Mouse (Mus musculus) intestine, embryonic 15.5 days (tissue): Measurements from ENCODE around the gene Pld2. TPM values are rescaled to one million over a fixed set of nuclear protein-coding genes. Genes with fewer than 3 reads are reported as not detected.

Experiments
- ATAC-seq: fragments of 200-750 bp; cut with Nextera tagmentation; 2 replicates; pipeline ENCODE4 v1.8.0; 2017; ENCODE audit warnings: moderate TSS enrichment, moderate library complexity
- H3K27ac ChIP-seq: fragments of 300-500 bp; sonication (generic); 2 replicates; pipeline ENCODE4 v1.5.1; 2015; ENCODE audit warnings: mild to moderate bottlenecking, inconsistent platforms
- H3K27me3 ChIP-seq: fragments of 300-500 bp; sonication (generic); replicated peaks from 2 replicates; pipeline ENCODE4 v1.6.1; 2015; ENCODE audit warnings: inconsistent platforms
- H3K36me3 ChIP-seq: fragments of 300-500 bp; sonication (generic); 2 replicates; pipeline ENCODE4 v1.6.1; 2015; ENCODE audit warnings: inconsistent platforms
- H3K4me1 ChIP-seq: fragments of 300-500 bp; sonication (generic); replicated peaks from 2 replicates; pipeline ENCODE4 v1.6.1; 2015; ENCODE audit warnings: inconsistent platforms
- H3K4me2 ChIP-seq: fragments of 300-500 bp; sonication (generic); replicated peaks from 2 replicates; pipeline ENCODE4 v1.6.1; 2015; ENCODE audit warnings: mild to moderate bottlenecking, inconsistent platforms
- H3K4me3 ChIP-seq: fragments of 300-500 bp; sonication (generic); replicated peaks from 2 replicates; pipeline ENCODE4 v1.5.1; 2015; ENCODE audit warnings: inconsistent platforms
- H3K9ac ChIP-seq: fragments of 300-500 bp; sonication (generic); 2 replicates; pipeline ENCODE4 v1.6.1; 2015; ENCODE audit warnings: inconsistent platforms
- H3K9me3 ChIP-seq: fragments of 300-500 bp; sonication (generic); 2 replicates; pipeline ENCODE4 v1.6.1; 2016; ENCODE audit warnings: inconsistent platforms
- WGBS: fragments of 180-500 bp; shearing (Covaris S2); methylation state at CpG from one replicate; pipeline ENCODE4 v1.1.7; 2015; 5-methylcytosine and 5-hydroxymethylcytosine counted together
- polyA plus RNA-seq: library from polyadenylated mRNA; unstranded; fragments of >200 nt; fragmentation: Nextera tagmentation; extraction: Ambion mirVana; gene quantifications from 2 replicates; pipeline ENCODE4 v1.2.1, GENCODE M21; 2015

Gene Pld2
- 10.3 and 11.0 TPM in 2 replicates for polyA plus RNA-seq

- Histone ChIP-seq H3K9me3 (no peaks in the 10 kb centered on the region), H3K4me1 (0 out of 2 replicates have a peak, but pooled peaks cover 4% of the 10 kb centered on the region), H3K4me3 (peak within 1 kb of the TSS; percentile 58), H3K4me2 (peak within 1 kb of the TSS; percentile 72), H3K27me3 (no peaks in the 10 kb centered on the region), H3K27ac (peak within 1 kb of the TSS; percentile 70; the same call in 1 of the 2 replicates), H3K9ac (peak within 1 kb of the TSS; percentile 69), H3K36me3 (no peaks in the 10 kb centered on the region)
- peak; percentile 99 for ATAC-seq
- WGBS: under 1% methylated on average over 65 of the region's 65 CpGs
Observed at GRCm38 (mm10) chr11:70539877-70540587, at the start of gene Pld2. Pld2 (plus strand) TSS chr11:70540064.

GRCm38 (mm10) chr11:70499566-70500475 lies 40.0 kb upstream of the Pld2 start:
- 0 out of 2 replicates have a peak overlapping the region, but pooled peaks have one; percentile 3 for H3K4me2 ChIP-seq
- peak; percentile 27 for ATAC-seq
- no peaks in the 10 kb centered on the region for H3K4me1 ChIP-seq
- 63% methylated on average over 14 of the region's 14 CpGs for WGBS
- no peak overlapping the region for H3K4me3 ChIP-seq
- H3K27me3 ChIP-seq: no peaks in the 10 kb centered on the region
- H3K9ac ChIP-seq: no peak overlapping the region
- 0 out of 2 replicates have a peak overlapping the region, but pooled peaks have one; percentile 10 for H3K27ac ChIP-seq
- no peaks in the 10 kb centered on the region for H3K36me3 ChIP-seq
- no peaks in the 10 kb centered on the region for H3K9me3 ChIP-seq

GRCm38 (mm10) chr11:70500476-70500812 lies 39.4 kb upstream of the Pld2 start:
- Histone ChIP-seq H3K9ac (no peak overlapping the region), H3K27me3 (no peaks in the 10 kb centered on the region), H3K4me3 (no peak overlapping the region), H3K4me1 (no peaks in the 10 kb centered on the region), H3K9me3 (no peaks in the 10 kb centered on the region), H3K27ac (0 out of 2 replicates have a peak overlapping the region, but pooled peaks have one; percentile 36), H3K4me2 (0 out of 2 replicates have a peak overlapping the region, but pooled peaks have one; percentile 3), H3K36me3 (no peaks in the 10 kb centered on the region)
- 58% methylated on average over 1 of the region's 1 CpGs for WGBS
- peak; percentile 56 for ATAC-seq

DNA sequence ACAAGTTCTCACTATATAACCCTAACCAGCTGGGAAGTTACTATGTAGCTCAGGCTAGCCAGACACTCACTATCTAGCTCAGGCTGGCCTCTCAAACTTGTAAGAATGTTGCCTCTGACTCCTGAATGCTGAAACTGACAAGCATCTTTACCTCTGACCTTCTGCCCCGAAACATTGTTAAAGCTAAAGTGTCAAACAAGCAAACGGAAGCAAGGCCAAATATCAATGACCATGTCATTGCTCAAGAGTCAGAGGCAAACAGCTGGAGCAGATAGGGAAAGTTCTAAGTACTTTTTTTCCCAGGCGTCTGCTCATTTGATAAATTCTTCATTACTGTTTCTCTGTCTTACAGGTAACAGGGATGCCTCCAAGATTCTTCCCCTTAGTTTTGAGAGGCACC lies 37.8 kb upstream of the Pld2 start:
- 50% methylated on average over 3 of the region's 3 CpGs for WGBS
- H3K27me3 ChIP-seq: no peaks in the 10 kb centered on the region
- no peak for ATAC-seq
- no peak overlapping the region for H3K4me3 ChIP-seq
- no peaks in the 10 kb centered on the region for H3K4me1 ChIP-seq
- H3K27ac ChIP-seq: no peak overlapping the region
- no peak overlapping the region for H3K4me2 ChIP-seq
- no peaks in the 10 kb centered on the region for H3K36me3 ChIP-seq
- no peak overlapping the region for H3K9ac ChIP-seq
- H3K9me3 ChIP-seq: no peaks in the 10 kb centered on the region

GRCm38 (mm10) chr11:70504970-70505369 lies 34.9 kb upstream of the Pld2 start, which contains the start of gene Tm4sf5:
Tm4sf5 (plus strand) TSS chr11:70505244.
- Histone ChIP-seq H3K4me3 (peak within 1 kb of the TSS; percentile 40), H3K27ac (peak within 1 kb of the TSS; percentile 85), H3K9ac (peak within 1 kb of the TSS; percentile 51), H3K4me2 (peak within 1 kb of the TSS; percentile 50), H3K9me3 (no peaks in the 10 kb centered on the region), H3K27me3 (no peaks in the 10 kb centered on the region), H3K36me3 (no peaks in the 10 kb centered on the region), H3K4me1 (peaks cover 5% of the 10 kb centered on the region; the same call in 1 of the 2 replicates)
- 49% methylated on average over 9 of the region's 9 CpGs for WGBS
- peak; percentile 90 for ATAC-seq

- Histone ChIP-seq H3K9me3 (no peaks in the 10 kb centered on the region), H3K36me3 (no peaks in the 10 kb centered on the region), H3K9ac (no peak overlapping the region), H3K27ac (no peak overlapping the region), H3K4me3 (0 out of 2 replicates have a peak overlapping the region, but pooled peaks have one; percentile 40), H3K27me3 (no peaks in the 10 kb centered on the region), H3K4me1 (peaks cover 5% of the 10 kb centered on the region; the same call in 1 of the 2 replicates), H3K4me2 (peak overlapping the region; percentile 50)
- WGBS: 19% methylated on average over 4 of the region's 4 CpGs
- ATAC-seq: peak; percentile 35; the same call in 1 of the 2 replicates
Observed at GRCm38 (mm10) chr11:70506385-70506784, 33.5 kb upstream of the Pld2 start.

DNA sequence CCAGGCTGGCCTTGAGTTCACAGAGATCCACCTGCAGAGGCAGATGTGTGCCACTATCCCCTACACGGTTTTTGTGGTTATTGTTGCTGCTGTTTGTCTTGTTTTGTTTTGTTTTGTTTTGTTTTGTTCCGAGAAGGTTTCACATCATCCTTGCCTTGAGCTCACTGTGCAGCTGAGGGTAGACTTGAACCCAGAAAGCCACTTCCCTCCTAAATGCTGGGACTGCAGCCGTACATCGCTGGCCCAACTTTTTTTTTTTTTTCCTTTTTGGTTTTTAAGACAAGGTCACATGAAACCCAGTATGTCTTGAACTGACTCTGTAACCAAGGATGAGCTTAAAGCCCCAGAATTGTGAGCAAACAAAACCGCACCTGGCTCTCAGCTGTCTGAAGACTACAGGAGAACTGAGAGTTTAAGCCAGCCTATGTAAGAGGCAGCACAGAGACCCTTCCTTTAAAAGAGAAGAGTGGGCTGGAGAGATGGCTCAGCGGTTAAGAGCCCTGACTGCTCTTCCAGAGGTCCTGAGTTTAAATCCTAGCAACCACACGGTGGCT lies 32.8 kb upstream of the Pld2 start:
- no peak overlapping the region for H3K4me2 ChIP-seq
- H3K27me3 ChIP-seq: no peaks in the 10 kb centered on the region
- 73% methylated on average over 7 of the region's 7 CpGs for WGBS

GRCm38 (mm10) chr11:70509753-70510564 lies 29.9 kb upstream of the Pld2 start:
- no peaks in the 10 kb centered on the region for H3K27me3 ChIP-seq
- no peak overlapping the region for H3K9ac ChIP-seq
- no peak overlapping the region for H3K4me3 ChIP-seq
- no peak for ATAC-seq
- H3K4me2 ChIP-seq: peak overlapping the region; percentile 37; the same call in 1 of the 2 replicates
- no peaks in the 10 kb centered on the region for H3K9me3 ChIP-seq
- H3K27ac ChIP-seq: no peak overlapping the region
- H3K4me1 ChIP-seq: peaks cover 5% of the 10 kb centered on the region; the same call in 1 of the 2 replicates
- 15% methylated on average over 19 of the region's 19 CpGs for WGBS
- no peaks in the 10 kb centered on the region for H3K36me3 ChIP-seq

More for the DNA sequence above, 32.8 kb upstream of the Pld2 start:
- no peak overlapping the region for H3K9ac ChIP-seq
- H3K27ac ChIP-seq: no peak overlapping the region
- H3K36me3 ChIP-seq: no peaks in the 10 kb centered on the region
- no peaks in the 10 kb centered on the region for H3K9me3 ChIP-seq
- ATAC-seq: no peak
- H3K4me1 ChIP-seq: peaks cover 5% of the 10 kb centered on the region; the same call in 1 of the 2 replicates
- H3K4me3 ChIP-seq: no peak overlapping the region

DNA sequence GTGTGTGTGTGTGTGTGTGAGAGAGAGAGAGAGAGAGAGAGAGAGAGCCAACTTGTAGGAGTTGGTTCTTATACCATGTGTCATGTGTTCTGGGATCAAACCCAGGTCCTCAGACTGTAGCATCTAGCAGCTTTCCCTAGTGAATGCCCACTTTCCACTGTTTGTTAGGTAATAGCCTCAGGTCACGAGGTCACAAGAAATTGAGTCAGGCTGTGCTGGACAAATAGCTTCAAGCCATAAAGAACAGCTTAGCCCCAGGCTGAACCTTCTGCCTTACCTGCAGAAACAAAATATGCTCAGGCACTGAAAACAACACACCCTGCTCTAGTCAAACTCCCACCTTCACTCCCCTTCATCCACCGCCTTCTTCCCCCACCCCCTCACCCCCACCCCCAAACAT lies 28.6 kb upstream of the Pld2 start:
- no peak for ATAC-seq
- H3K9me3 ChIP-seq: no peaks in the 10 kb centered on the region
- H3K4me1 ChIP-seq: peaks cover 5% of the 10 kb centered on the region; the same call in 1 of the 2 replicates
- no peak overlapping the region for H3K9ac ChIP-seq
- 66% methylated on average over 2 of the region's 2 CpGs for WGBS
- H3K27me3 ChIP-seq: no peaks in the 10 kb centered on the region
- no peaks in the 10 kb centered on the region for H3K36me3 ChIP-seq
- no peak overlapping the region for H3K27ac ChIP-seq
- H3K4me3 ChIP-seq: no peak overlapping the region
- H3K4me2 ChIP-seq: no peak overlapping the region

DNA sequence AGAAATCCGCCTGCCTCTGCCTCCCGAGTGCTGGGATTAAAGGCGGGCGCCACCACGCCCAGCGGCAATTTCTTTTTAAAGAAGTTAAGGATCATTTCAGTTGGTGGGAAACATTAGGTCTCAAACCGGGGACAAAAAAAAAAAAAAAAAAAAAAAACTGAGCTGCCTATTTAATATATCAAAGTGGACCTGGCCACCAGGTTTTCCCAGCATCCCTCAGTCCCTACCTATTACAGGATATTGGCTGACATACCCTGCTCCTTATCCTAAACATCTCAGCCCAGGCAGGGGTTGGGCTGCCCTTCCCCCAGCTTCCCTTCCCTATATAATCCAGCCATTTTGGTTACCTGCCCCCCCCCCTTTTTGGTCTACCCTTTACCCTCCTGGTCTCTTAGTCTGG lies 28.0 kb upstream of the Pld2 start:
- Histone ChIP-seq H3K27me3 (no peaks in the 10 kb centered on the region), H3K4me1 (peaks cover 5% of the 10 kb centered on the region; the same call in 1 of the 2 replicates), H3K4me2 (no peak overlapping the region), H3K27ac (no peak overlapping the region), H3K9me3 (no peaks in the 10 kb centered on the region), H3K36me3 (no peaks in the 10 kb centered on the region), H3K9ac (no peak overlapping the region), H3K4me3 (no peak overlapping the region)
- 93% methylated on average over 7 of the region's 7 CpGs for WGBS
- ATAC-seq: no peak

- H3K4me3 ChIP-seq: no peak overlapping the region
- no peaks in the 10 kb centered on the region for H3K36me3 ChIP-seq
- H3K9me3 ChIP-seq: no peaks in the 10 kb centered on the region
- no peaks in the 10 kb centered on the region for H3K27me3 ChIP-seq
- H3K9ac ChIP-seq: no peak overlapping the region
- 82% methylated on average over 7 of the region's 7 CpGs for WGBS
- no peak overlapping the region for H3K27ac ChIP-seq
- H3K4me2 ChIP-seq: no peak overlapping the region
- peaks cover 5% of the 10 kb centered on the region; the same call in 1 of the 2 replicates for H3K4me1 ChIP-seq
- ATAC-seq: no peak
Observed at GRCm38 (mm10) chr11:70512709-70513342, 27.0 kb upstream of the Pld2 start.
